Mouse (Mus musculus) G1E (cell line): Measurements from ENCODE around the gene Sdc4. TPM values are rescaled to one million over a fixed set of nuclear protein-coding genes. Genes with fewer than 3 reads are reported as not detected.

Experiments
- ATAC-seq: 2 replicates; pipeline ENCODE4 v1.8.0; 2016; ENCODE audit warnings: mild to moderate bottlenecking; ENCODE audit not compliant: insufficient number of reproducible peaks, poor library complexity, low FRiP score, severe bottlenecking; ENCODE audit errors: extremely low read depth
- DNase-seq: peaks from one replicate; pipeline ENCODE4 v3.0.0; 2012; ENCODE audit warnings: low spot score
- H3K27me3 ChIP-seq: 2 replicates; pipeline ENCODE4 v1.6.1; 2012; ENCODE audit warnings: mild to moderate bottlenecking, low read length, inconsistent platforms; ENCODE audit not compliant: insufficient read depth
- H3K36me3 ChIP-seq: replicated peaks from 2 replicates; pipeline ENCODE3; 2012; ENCODE audit warnings: mild to moderate bottlenecking, inconsistent platforms
- H3K4me1 ChIP-seq: 2 replicates; pipeline ENCODE4 v1.6.1; 2012; ENCODE audit warnings: low read depth, low read length, inconsistent platforms, mixed read lengths; ENCODE audit not compliant: insufficient read depth
- H3K4me3 ChIP-seq: 2 replicates; pipeline ENCODE4 v1.5.1; 2012; ENCODE audit warnings: low read depth, mild to moderate bottlenecking, inconsistent platforms, low read length, moderate library complexity, mixed read lengths
- H3K9me3 ChIP-seq: replicated peaks from 2 replicates; pipeline ENCODE4 v1.6.1; 2012; ENCODE audit warnings: inconsistent platforms
- CTCF ChIP-seq: IDR thresholded peaks from 2 replicates; pipeline ENCODE4 v1.5.1; 2012; ENCODE audit warnings: low read depth, low read length, inconsistent platforms, mixed read lengths
- GATA1 ChIP-seq: IDR thresholded peaks from 2 replicates; pipeline ENCODE4 v1.6.1; 2012; ENCODE audit warnings: borderline replicate concordance, low read length, inconsistent platforms, mixed read lengths
- GATA2 ChIP-seq: IDR thresholded peaks from 2 replicates; pipeline ENCODE4 v1.6.1; 2012; ENCODE audit warnings: low read depth, low read length, inconsistent platforms, borderline replicate concordance
- POLR2AphosphoS5 ChIP-seq: IDR thresholded peaks from 2 replicates; pipeline ENCODE4 v1.6.1; 2012; ENCODE audit warnings: low read depth, low read length, inconsistent platforms; ENCODE audit not compliant: insufficient replicate concordance
- TAL1 ChIP-seq: conservative IDR thresholded peaks from 2 replicates; pipeline ENCODE4 v1.6.1; 2012; ENCODE audit warnings: low read depth, low read length, inconsistent platforms, mixed read lengths
- polyA plus RNA-seq: library from polyadenylated mRNA; stranded (reverse); fragments of >175 nt; gene quantifications from 2 replicates; pipeline ENCODE4 v1.2.3, GENCODE M21; 2012
- total RNA-seq, 2 experiments: library from RNA; stranded (forward) in 1 of 2; stranded (reverse) in 1 of 2; fragments of 200-1000 nt in 1 of 2; fragments of >200 nt in 1 of 2; fragmentation: Nextera tagmentation in 1 of 2; gene quantifications; 2 replicates each; pipeline ENCODE4 v1.2.3; 2014 to 2017

Sdc4 gene
- total and polyA plus RNA-seq, 3 experiments, result 0.11 TPM; not detected in 2

GRCm38 (mm10) chr2:164437710-164438109 is 6.0 kb downstream of the Sdc4 start:
- Histone ChIP-seq H3K4me1 (no peaks in the 10 kb centered on the region), H3K4me3 (no peak overlapping the region), H3K36me3 (no peaks in the 10 kb centered on the region), H3K9me3 (no peaks in the 10 kb centered on the region), H3K27me3 (peaks cover 12% of the 10 kb centered on the region; the same call in 1 of the 2 replicates)
- TF ChIP-seq POLR2AphosphoS5 (no peak), CTCF (no peak), GATA1 (no peak), GATA2 (no peak), TAL1 (no peak)
- ATAC-seq (no peak), DNase-seq (no peak)

DNA sequence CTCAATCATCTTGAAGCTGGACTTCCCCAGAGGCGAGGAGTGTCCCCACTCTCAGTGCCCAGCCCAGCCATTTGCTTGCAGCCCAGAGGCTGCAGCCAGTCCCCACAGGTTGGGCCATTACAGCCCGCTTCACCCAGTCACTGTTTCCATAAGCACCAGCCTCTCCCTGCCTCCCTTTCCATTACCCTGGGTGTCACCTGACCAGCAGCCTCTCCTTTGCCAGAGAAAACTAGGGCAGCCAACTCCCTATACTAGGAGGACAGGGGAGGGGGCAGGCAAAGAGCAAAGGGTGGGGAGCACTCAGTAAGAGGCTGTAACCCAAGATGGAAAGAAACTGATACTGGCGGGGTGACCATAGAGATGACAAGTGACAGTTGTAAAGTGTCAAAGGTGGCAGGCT is 6.7 kb downstream of the Sdc4 start:
- H3K27me3 ChIP-seq, result peaks cover 11% of the 10 kb centered on the region; the same call in 1 of the 2 replicates
- no peak overlapping the region for H3K4me3 ChIP-seq
- H3K4me1 ChIP-seq, result no peaks in the 10 kb centered on the region
- TF ChIP-seq CTCF (no peak), GATA1 (no peak), POLR2AphosphoS5 (no peak), TAL1 (no peak)
- no peaks in the 10 kb centered on the region for H3K36me3 ChIP-seq
- DNase-seq (no peak), ATAC-seq (no peak)
- no peaks in the 10 kb centered on the region for H3K9me3 ChIP-seq

DNA sequence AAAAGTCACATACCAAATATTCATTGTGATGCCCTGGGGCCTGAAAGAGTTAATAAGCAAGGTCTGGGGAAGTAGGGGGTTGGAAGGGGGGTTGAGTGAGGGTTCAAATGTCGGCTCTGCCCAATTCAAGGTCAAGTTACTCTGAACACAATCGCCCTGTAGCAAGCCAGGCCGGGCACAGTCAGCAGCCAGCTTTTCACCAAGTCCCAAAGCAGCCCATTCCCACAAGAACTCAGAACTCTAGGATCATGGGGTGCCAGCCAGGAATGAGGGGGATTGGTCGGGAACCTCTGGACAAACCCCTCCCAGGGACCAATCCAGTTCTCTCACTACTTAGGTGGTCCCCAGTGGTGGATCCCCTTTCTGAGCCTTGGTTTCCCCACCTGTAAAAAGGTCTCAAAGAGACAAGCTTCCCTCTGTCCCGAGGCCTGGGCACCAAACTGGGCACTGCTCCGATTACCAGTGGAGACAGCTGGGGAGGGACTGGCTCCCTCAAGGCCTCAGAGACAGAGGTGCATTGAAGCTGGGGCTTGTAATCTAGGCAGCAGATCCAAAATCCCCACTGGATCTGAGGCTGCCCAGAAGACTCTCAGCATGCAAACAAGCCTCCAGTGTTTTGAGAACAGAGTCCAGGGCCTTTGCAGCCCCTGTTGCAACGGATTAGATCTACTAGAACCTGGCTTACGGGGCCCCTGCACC is 7.3 kb downstream of the Sdc4 start:
- ATAC-seq, result no peak
- Histone ChIP-seq H3K27me3 (peaks cover 11% of the 10 kb centered on the region; the same call in 1 of the 2 replicates), H3K4me3 (no peak overlapping the region), H3K4me1 (no peaks in the 10 kb centered on the region), H3K9me3 (no peaks in the 10 kb centered on the region), H3K36me3 (no peaks in the 10 kb centered on the region)
- DNase-seq, result no peak
- TF ChIP-seq CTCF (no peak), GATA1 (no peak), TAL1 (no peak), POLR2AphosphoS5 (no peak), GATA2 (no peak)

GRCm38 (mm10) chr2:164435216-164436090 is 8.2 kb downstream of the Sdc4 start:
- no peak overlapping the region for H3K4me3 ChIP-seq
- DNase-seq, result no peak
- peaks cover 11% of the 10 kb centered on the region; the same call in 1 of the 2 replicates for H3K27me3 ChIP-seq
- no peak for ATAC-seq
- no peak for TF ChIP-seq GATA1
- TF ChIP-seq GATA2, result no peak
- no peak for TF ChIP-seq POLR2AphosphoS5
- TF ChIP-seq CTCF, result no peak
- no peak for TF ChIP-seq TAL1
- H3K4me1 ChIP-seq, result no peaks in the 10 kb centered on the region
- no peaks in the 10 kb centered on the region for H3K36me3 ChIP-seq
- no peaks in the 10 kb centered on the region for H3K9me3 ChIP-seq

GRCm38 (mm10) chr2:164434681-164435080 is 9.0 kb downstream of the Sdc4 start:
- no peak for TF ChIP-seq POLR2AphosphoS5
- TF ChIP-seq GATA1, result no peak
- TF ChIP-seq TAL1, result no peak
- TF ChIP-seq GATA2, result no peak
- no peak for TF ChIP-seq CTCF
- no peaks in the 10 kb centered on the region for H3K36me3 ChIP-seq
- H3K4me3 ChIP-seq, result no peak overlapping the region
- no peaks in the 10 kb centered on the region for H3K9me3 ChIP-seq
- no peak for ATAC-seq
- H3K4me1 ChIP-seq, result no peaks in the 10 kb centered on the region
- DNase-seq, result no peak
- H3K27me3 ChIP-seq, result peaks cover 11% of the 10 kb centered on the region; the same call in 1 of the 2 replicates

GRCm38 (mm10) chr2:164433278-164433895 is 10.3 kb downstream of the Sdc4 start:
- peaks cover 13% of the 10 kb centered on the region for H3K27me3 ChIP-seq
- no peak for ATAC-seq

More at GRCm38 (mm10) chr2:164433278-164433895, 10.3 kb downstream of the Sdc4 start:
- H3K4me1 ChIP-seq, result no peaks in the 10 kb centered on the region
- DNase-seq, result no peak
- H3K9me3 ChIP-seq, result no peaks in the 10 kb centered on the region
- no peak for TF ChIP-seq CTCF
- H3K4me3 ChIP-seq, result no peak overlapping the region
- no peaks in the 10 kb centered on the region for H3K36me3 ChIP-seq
